Mouse (Mus musculus): Measurements from ENCODE around the gene Myl3.

- no peak for TF ChIP-seq CTCF (IDR thresholded peaks at IDR 0.05; ENCODE audit: borderline replicate concordance, insufficient read depth, low read length)
- no peak for TF ChIP-seq POLR2A (IDR thresholded peaks at IDR 0.05; ENCODE audit: low read depth, low read length)
Measured at GRCm38 (mm10) chr9:110757816-110758215, 16.2 kb downstream of the Myl3 start.

Measured in embryonic fibroblast, embryonic 13.5 days (primary cell).